Mouse (Mus musculus): ENCODE measurements around the gene Csf1. TPM values are rescaled to one million over a fixed set of nuclear protein-coding genes. Genes with fewer than 3 reads are reported as not detected.
"Not testable (repeated sequence)": the region's sequence is repeated elsewhere in the genome, so short reads cannot be mapped to it uniquely, and the experiment has no call there.

Csf1 gene
- total RNA-seq, 1 experiment = 34.0 TPM

DNA sequence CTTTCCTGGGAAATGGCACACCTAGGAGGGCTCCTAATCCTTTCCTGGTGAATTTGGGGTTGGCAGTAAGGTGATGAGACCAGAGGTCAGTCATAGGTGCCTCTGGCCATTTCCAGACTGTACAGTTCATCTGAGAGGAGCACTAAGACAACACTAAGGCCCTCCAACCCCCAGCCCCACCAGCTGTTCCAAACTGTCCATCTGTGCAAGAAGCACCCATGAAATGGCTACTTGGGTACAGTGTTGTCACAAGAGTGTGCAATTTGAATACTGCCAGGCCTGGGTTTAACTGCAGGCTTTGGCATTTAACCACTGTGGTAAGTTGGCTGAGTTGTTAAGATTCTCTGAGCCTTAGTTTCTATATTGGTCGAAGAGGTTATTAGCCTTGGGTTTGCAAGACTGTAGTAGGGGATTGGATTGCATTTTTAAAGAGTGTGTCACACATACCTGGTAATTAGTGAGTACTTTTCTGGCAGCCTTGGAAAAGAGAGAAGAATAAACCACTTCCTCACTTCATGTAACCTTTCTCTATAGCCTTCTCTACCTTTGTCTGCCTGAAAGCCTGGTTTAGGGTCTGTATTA lies 22.6 kb downstream of the Csf1 start:
- Histone ChIP-seq H3K4me1 (ENCODE audit: control insufficient read depth in 2 of 2, insufficient read depth in 2 of 2, low read length in 2 of 2, poor library complexity in 1 of 2) (peaks cover 2 to 11% of the 10 kb centered on the region in 2 experiments; a peak in 2 of 4 replicates), H3K27ac (ENCODE audit: insufficient read depth, low read depth, low read length, poor library complexity, severe bottlenecking) (no peak overlapping the region), H3K4me3 (ENCODE audit: insufficient read depth in 1 of 2, low read depth in 1 of 2, low read length in 2 of 2, poor library complexity in 1 of 2, severe bottlenecking in 1 of 2) (no peak overlapping the region), H3K9me3 (ENCODE audit: control insufficient read depth, insufficient read depth, low read depth, low read length) (no peaks in the 10 kb centered on the region), H3K36me3 (ENCODE audit: control insufficient read depth, insufficient read depth, low read length, poor library complexity, severe bottlenecking) (no peaks in the 10 kb centered on the region), H3K9ac (ENCODE audit: insufficient read depth, low read depth, low read length, poor library complexity, severe bottlenecking) (no peak overlapping the region)
- no peak for DNase-seq (ENCODE audit: low read depth, low spot score)
- TF ChIP-seq ZC3H11A (IDR thresholded peaks at IDR 0.05; ENCODE audit: borderline replicate concordance, low read depth, low read length) (no peak), ZNF384 (IDR thresholded peaks at IDR 0.05; ENCODE audit: low read depth, low read length) (no peak), HCFC1 (IDR thresholded peaks at IDR 0.05; ENCODE audit: borderline replicate concordance, insufficient read depth, low read length) (no peak), CHD2 (IDR thresholded peaks at IDR 0.05; ENCODE audit: low read depth, low read length) (no peak), MAFK (IDR thresholded peaks at IDR 0.05; ENCODE audit: insufficient read depth, low read depth, low read length) (no peak)
- in situ Hi-C loops (cut with MboI; ENCODE audit: low sequenced_read_pairs in 2 of 2, unreplicated experiment in 2 of 2) = no loop called here

GRCm38 (mm10) chr3:107735620-107736019 lies 24.6 kb downstream of the Csf1 start:
- H3K9ac ChIP-seq (ENCODE audit: insufficient read depth, low read depth, low read length, poor library complexity, severe bottlenecking); H3K4me3 ChIP-seq (ENCODE audit: insufficient read depth in 1 of 2, low read depth in 1 of 2, low read length in 2 of 2, poor library complexity in 1 of 2, severe bottlenecking in 1 of 2); H3K36me3 ChIP-seq (ENCODE audit: control insufficient read depth, insufficient read depth, low read length, poor library complexity, severe bottlenecking); DNase-seq (ENCODE audit: low read depth, low spot score); H3K27ac ChIP-seq (ENCODE audit: insufficient read depth, low read depth, low read length, poor library complexity, severe bottlenecking); in situ Hi-C loops (cut with MboI; ENCODE audit: low sequenced_read_pairs in 2 of 2, unreplicated experiment in 2 of 2); H3K9me3 ChIP-seq (ENCODE audit: control insufficient read depth, insufficient read depth, low read depth, low read length); H3K4me1 ChIP-seq (ENCODE audit: control insufficient read depth in 2 of 2, insufficient read depth in 2 of 2, low read length in 2 of 2, poor library complexity in 1 of 2): not testable (repeated sequence)

DNA sequence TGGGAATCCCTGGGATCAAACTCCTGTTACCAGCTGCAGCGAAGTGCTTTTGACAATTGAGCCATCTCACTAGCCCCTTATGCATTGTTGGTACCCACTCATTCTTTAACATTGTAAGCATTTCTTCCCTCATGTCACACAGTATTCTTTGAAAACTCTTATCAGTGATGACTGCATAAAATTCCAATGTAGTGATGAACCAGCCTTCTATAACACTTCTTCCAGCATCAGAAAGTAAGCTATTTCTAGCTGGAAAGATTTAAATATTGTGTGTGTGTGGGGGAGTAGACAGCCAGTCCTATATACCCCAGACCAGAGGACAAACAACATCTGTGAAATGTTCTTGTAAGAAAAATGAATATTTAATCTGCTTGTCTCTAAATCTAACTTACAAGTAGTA lies 26.9 kb downstream of the Csf1 start:
- Histone ChIP-seq H3K36me3 (ENCODE audit: control insufficient read depth, insufficient read depth, low read length, poor library complexity, severe bottlenecking) (no peaks in the 10 kb centered on the region), H3K9ac (ENCODE audit: insufficient read depth, low read depth, low read length, poor library complexity, severe bottlenecking) (no peak overlapping the region), H3K9me3 (ENCODE audit: control insufficient read depth, insufficient read depth, low read depth, low read length) (no peaks in the 10 kb centered on the region), H3K4me1 (ENCODE audit: control insufficient read depth in 2 of 2, insufficient read depth in 2 of 2, low read length in 2 of 2, poor library complexity in 1 of 2) (no peaks in the 10 kb centered on the region), H3K27ac (ENCODE audit: insufficient read depth, low read depth, low read length, poor library complexity, severe bottlenecking) (no peak overlapping the region), H3K4me3 (ENCODE audit: insufficient read depth in 1 of 2, low read depth in 1 of 2, low read length in 2 of 2, poor library complexity in 1 of 2, severe bottlenecking in 1 of 2) (no peak overlapping the region)
- no peak for DNase-seq (ENCODE audit: low read depth, low spot score)
- TF ChIP-seq CHD2 (IDR thresholded peaks at IDR 0.05; ENCODE audit: low read depth, low read length) (no peak), ZNF384 (IDR thresholded peaks at IDR 0.05; ENCODE audit: low read depth, low read length) (no peak), MAFK (IDR thresholded peaks at IDR 0.05; ENCODE audit: insufficient read depth, low read depth, low read length) (no peak), ZC3H11A (IDR thresholded peaks at IDR 0.05; ENCODE audit: borderline replicate concordance, low read depth, low read length) (no peak), HCFC1 (IDR thresholded peaks at IDR 0.05; ENCODE audit: borderline replicate concordance, insufficient read depth, low read length) (no peak)
- in situ Hi-C loops (cut with MboI; ENCODE audit: low sequenced_read_pairs in 2 of 2, unreplicated experiment in 2 of 2) = no loop called here

GRCm38 (mm10) chr3:107730236-107730635 lies 30.0 kb downstream of the Csf1 start:
- Histone ChIP-seq H3K4me3 (ENCODE audit: insufficient read depth in 1 of 2, low read depth in 1 of 2, low read length in 2 of 2, poor library complexity in 1 of 2, severe bottlenecking in 1 of 2) (no peak overlapping the region), H3K9ac (ENCODE audit: insufficient read depth, low read depth, low read length, poor library complexity, severe bottlenecking) (no peak overlapping the region), H3K27ac (ENCODE audit: insufficient read depth, low read depth, low read length, poor library complexity, severe bottlenecking) (no peak overlapping the region), H3K4me1 (ENCODE audit: control insufficient read depth in 2 of 2, insufficient read depth in 2 of 2, low read length in 2 of 2, poor library complexity in 1 of 2) (no peaks in the 10 kb centered on the region), H3K36me3 (ENCODE audit: control insufficient read depth, insufficient read depth, low read length, poor library complexity, severe bottlenecking) (no peaks in the 10 kb centered on the region), H3K9me3 (ENCODE audit: control insufficient read depth, insufficient read depth, low read depth, low read length) (no peaks in the 10 kb centered on the region)
- DNase-seq (ENCODE audit: low read depth, low spot score) = no peak
- in situ Hi-C loops (cut with MboI; ENCODE audit: low sequenced_read_pairs in 2 of 2, unreplicated experiment in 2 of 2) = no loop called here
- TF ChIP-seq HCFC1 (IDR thresholded peaks at IDR 0.05; ENCODE audit: borderline replicate concordance, insufficient read depth, low read length) (no peak), ZC3H11A (IDR thresholded peaks at IDR 0.05; ENCODE audit: borderline replicate concordance, low read depth, low read length) (no peak), ZNF384 (IDR thresholded peaks at IDR 0.05; ENCODE audit: low read depth, low read length) (no peak), CHD2 (IDR thresholded peaks at IDR 0.05; ENCODE audit: low read depth, low read length) (no peak), MAFK (IDR thresholded peaks at IDR 0.05; ENCODE audit: insufficient read depth, low read depth, low read length) (no peak)

- Histone ChIP-seq H3K9me3 (ENCODE audit: control insufficient read depth, insufficient read depth, low read depth, low read length) (no peaks in the 10 kb centered on the region), H3K4me3 (ENCODE audit: insufficient read depth in 1 of 2, low read depth in 1 of 2, low read length in 2 of 2, poor library complexity in 1 of 2, severe bottlenecking in 1 of 2) (no peak overlapping the region), H3K27ac (ENCODE audit: insufficient read depth, low read depth, low read length, poor library complexity, severe bottlenecking) (no peak overlapping the region), H3K36me3 (ENCODE audit: control insufficient read depth, insufficient read depth, low read length, poor library complexity, severe bottlenecking) (no peaks in the 10 kb centered on the region), H3K4me1 (ENCODE audit: control insufficient read depth in 2 of 2, insufficient read depth in 2 of 2, low read length in 2 of 2, poor library complexity in 1 of 2) (no peaks in the 10 kb centered on the region), H3K9ac (ENCODE audit: insufficient read depth, low read depth, low read length, poor library complexity, severe bottlenecking) (no peak overlapping the region)
- no peak for TF ChIP-seq ZC3H11A (IDR thresholded peaks at IDR 0.05; ENCODE audit: borderline replicate concordance, low read depth, low read length)
- TF ChIP-seq HCFC1 (IDR thresholded peaks at IDR 0.05; ENCODE audit: borderline replicate concordance, insufficient read depth, low read length) = no peak
- TF ChIP-seq MAFK (IDR thresholded peaks at IDR 0.05; ENCODE audit: insufficient read depth, low read depth, low read length) = no peak
- no peak for DNase-seq (ENCODE audit: low read depth, low spot score)
- in situ Hi-C loops (cut with MboI; ENCODE audit: low sequenced_read_pairs in 2 of 2, unreplicated experiment in 2 of 2) = no loop called here
Observed at GRCm38 (mm10) chr3:107728509-107728908, 31.8 kb downstream of the Csf1 start.
